Mouse (Mus musculus) midbrain, embryonic 16.5 days (tissue): ENCODE results near the gene Gstz1. TPM values are rescaled to one million over a fixed set of nuclear protein-coding genes. Genes with fewer than 3 reads are reported as not detected.

Experiments
- ATAC-seq: fragments of 200-750 bp; cut with Nextera tagmentation; 2 replicates; pipeline ENCODE4 v1.8.0; 2017; ENCODE audit warnings: moderate TSS enrichment
- H3K27ac ChIP-seq: fragments of 300-500 bp; sonication (generic); 2 replicates; pipeline ENCODE4 v1.5.1; 2014; ENCODE audit warnings: mild to moderate bottlenecking, low read length, mixed read lengths
- H3K27me3 ChIP-seq: fragments of 300-500 bp; sonication (generic); 2 replicates; pipeline ENCODE4 v1.6.1; 2014; ENCODE audit warnings: low read depth, low read length, mixed read lengths; ENCODE audit not compliant: control insufficient read depth, insufficient read depth
- H3K36me3 ChIP-seq: fragments of 300-500 bp; sonication (generic); 2 replicates; pipeline ENCODE4 v1.6.1; 2014; ENCODE audit warnings: mild to moderate bottlenecking, low read length, moderate library complexity, mixed read lengths; ENCODE audit not compliant: control insufficient read depth, insufficient read depth
- H3K4me1 ChIP-seq: fragments of 300-500 bp; sonication (generic); 2 replicates; pipeline ENCODE4 v1.6.1; 2014; ENCODE audit warnings: mild to moderate bottlenecking, low read length, mixed read lengths; ENCODE audit not compliant: control insufficient read depth, insufficient read depth
- H3K4me2 ChIP-seq: fragments of 300-500 bp; sonication (generic); 2 replicates; pipeline ENCODE4 v1.6.1; 2014; ENCODE audit warnings: mild to moderate bottlenecking, low read length, mixed read lengths
- H3K4me3 ChIP-seq: fragments of 300-500 bp; sonication (generic); 2 replicates; pipeline ENCODE4 v1.5.1; 2014; ENCODE audit warnings: low read depth, mild to moderate bottlenecking, low read length, moderate library complexity, mixed read lengths
- H3K9ac ChIP-seq: fragments of 300-500 bp; sonication (generic); 2 replicates; pipeline ENCODE4 v1.6.1; 2014; ENCODE audit warnings: low read depth, low read length, mixed read lengths
- H3K9me3 ChIP-seq: fragments of 300-500 bp; sonication (generic); replicated peaks from 2 replicates; pipeline ENCODE4 v1.6.1; 2014; ENCODE audit warnings: mild to moderate bottlenecking, low read length, mixed read lengths; ENCODE audit not compliant: control insufficient read depth, poor library complexity, severe bottlenecking
- WGBS: fragments of 180-500 bp; shearing (Covaris S2); extraction: QIAGEN DNeasy Blood & Tissue Kit; methylation state at CpG from one replicate; pipeline ENCODE4 v1.1.7; 2014; 5-methylcytosine and 5-hydroxymethylcytosine counted together
- polyA plus RNA-seq: library from polyadenylated mRNA; unstranded; fragments of >200 nt; fragmentation: Nextera tagmentation; extraction: Ambion mirVana; gene quantifications from 2 replicates; pipeline ENCODE4 v1.2.1, GENCODE M21; 2015

The Gstz1 gene
- polyA plus RNA-seq: 25.1 and 31.5 TPM in 2 replicates

GRCm38 (mm10) chr12:87146966-87147365, at the start of gene Gstz1:
Gene Gstz1, plus strand, starts transcription at chr12:87147165.
- whole genome bisulfite sequencing: 0% methylated on average over 27 of the region's 27 CpGs
- Histone ChIP-seq H3K9ac (peak within 1 kb of the TSS; percentile 88), H3K36me3 (no peaks in the 10 kb centered on the region), H3K9me3 (0 out of 2 replicates have a peak, but pooled peaks cover 2% of the 10 kb centered on the region), H3K4me2 (peak within 1 kb of the TSS; percentile 70), H3K27ac (peak within 1 kb of the TSS; percentile 99), H3K27me3 (no peaks in the 10 kb centered on the region), H3K4me1 (peaks cover 17% of the 10 kb centered on the region), H3K4me3 (peak within 1 kb of the TSS; percentile 94)
- peak; percentile 92 for ATAC-seq

GRCm38 (mm10) chr12:87100331-87100730, 46.6 kb upstream of the Gstz1 start:
- peaks cover 6% of the 10 kb centered on the region for H3K4me1 ChIP-seq
- no peaks in the 10 kb centered on the region for H3K36me3 ChIP-seq
- ATAC-seq: no peak
- no peak overlapping the region for H3K4me3 ChIP-seq
- H3K9me3 ChIP-seq: no peaks in the 10 kb centered on the region
- no peak overlapping the region for H3K4me2 ChIP-seq
- H3K27me3 ChIP-seq: peaks cover 9% of the 10 kb centered on the region; the same call in 1 of the 2 replicates
- no peak overlapping the region for H3K27ac ChIP-seq
- no peak overlapping the region for H3K9ac ChIP-seq
- 80% methylated on average over 4 of the region's 4 CpGs for WGBS

- 3% methylated on average over 32 of the region's 32 CpGs for WGBS
- ATAC-seq: peak; percentile 66; the same call in 1 of the 2 replicates
Measured at GRCm38 (mm10) chr12:87102165-87102631, 44.8 kb upstream of the Gstz1 start, which contains the start of gene Ngb. Gene Ngb, minus strand, starts transcription at chr12:87102539.

GRCm38 (mm10) chr12:87103471-87103870, 43.5 kb upstream of the Gstz1 start:
- Histone ChIP-seq H3K4me1 (peaks cover 6% of the 10 kb centered on the region), H3K9ac (no peak overlapping the region), H3K36me3 (no peaks in the 10 kb centered on the region), H3K4me2 (no peak overlapping the region), H3K27me3 (peaks cover 9% of the 10 kb centered on the region; the same call in 1 of the 2 replicates), H3K9me3 (no peaks in the 10 kb centered on the region), H3K27ac (no peak overlapping the region), H3K4me3 (no peak overlapping the region)
- no peak for ATAC-seq
- 93% methylated on average over 4 of the region's 4 CpGs for WGBS

More at GRCm38 (mm10) chr12:87102165-87102631, 44.8 kb upstream of the Gstz1 start, which contains the start of gene Ngb:
- Histone ChIP-seq H3K4me1 (peaks cover 6% of the 10 kb centered on the region), H3K9me3 (no peaks in the 10 kb centered on the region), H3K9ac (peak within 1 kb of the TSS; percentile 62), H3K4me3 (peak within 1 kb of the TSS; percentile 33), H3K4me2 (peak within 1 kb of the TSS; percentile 85), H3K27ac (no peak within 1 kb of the TSS), H3K36me3 (no peaks in the 10 kb centered on the region), H3K27me3 (peaks cover 9% of the 10 kb centered on the region; the same call in 1 of the 2 replicates)

- WGBS: 92% methylated on average over 4 of the region's 4 CpGs
- no peak overlapping the region for H3K4me2 ChIP-seq
- H3K36me3 ChIP-seq: peaks cover 2% of the 10 kb centered on the region; the same call in 1 of the 2 replicates
- H3K27ac ChIP-seq: no peak overlapping the region
- no peaks in the 10 kb centered on the region for H3K9me3 ChIP-seq
- H3K4me3 ChIP-seq: no peak overlapping the region
- peaks cover 6% of the 10 kb centered on the region for H3K4me1 ChIP-seq
- no peak overlapping the region for H3K9ac ChIP-seq
- H3K27me3 ChIP-seq: peaks cover 9% of the 10 kb centered on the region; the same call in 1 of the 2 replicates
- no peak for ATAC-seq
Measured at GRCm38 (mm10) chr12:87104796-87105195, 42.2 kb upstream of the Gstz1 start.

- WGBS: 27% methylated on average over 3 of the region's 3 CpGs
- Histone ChIP-seq H3K9me3 (no peaks in the 10 kb centered on the region), H3K9ac (no peak overlapping the region), H3K36me3 (peaks cover 10% of the 10 kb centered on the region), H3K4me3 (no peak overlapping the region), H3K27me3 (no peaks in the 10 kb centered on the region), H3K27ac (no peak overlapping the region), H3K4me2 (no peak overlapping the region), H3K4me1 (no peaks in the 10 kb centered on the region)
- ATAC-seq: peak; percentile 76
Measured at GRCm38 (mm10) chr12:87107357-87107977, 39.5 kb upstream of the Gstz1 start.

GRCm38 (mm10) chr12:87121918-87122589, 24.9 kb upstream of the Gstz1 start:
- WGBS: 95% methylated on average over 4 of the region's 4 CpGs
- H3K4me3 ChIP-seq: no peak overlapping the region
- no peak for ATAC-seq
- H3K27me3 ChIP-seq: no peaks in the 10 kb centered on the region
- peaks cover 15% of the 10 kb centered on the region; the same call in 1 of the 2 replicates for H3K36me3 ChIP-seq
- H3K4me1 ChIP-seq: no peaks in the 10 kb centered on the region
- H3K4me2 ChIP-seq: no peak overlapping the region
- no peak overlapping the region for H3K27ac ChIP-seq
- no peak overlapping the region for H3K9ac ChIP-seq
- H3K9me3 ChIP-seq: no peaks in the 10 kb centered on the region

GRCm38 (mm10) chr12:87127256-87127655, 19.7 kb upstream of the Gstz1 start:
- Histone ChIP-seq H3K4me2 (no peak overlapping the region), H3K4me3 (no peak overlapping the region), H3K27me3 (no peaks in the 10 kb centered on the region), H3K9ac (no peak overlapping the region), H3K9me3 (no peaks in the 10 kb centered on the region), H3K27ac (no peak overlapping the region), H3K36me3 (peaks cover 13% of the 10 kb centered on the region; the same call in 1 of the 2 replicates), H3K4me1 (no peaks in the 10 kb centered on the region)
- 46% methylated on average over 4 of the region's 4 CpGs for WGBS
- no peak for ATAC-seq

GRCm38 (mm10) chr12:87130224-87130623, 16.7 kb upstream of the Gstz1 start:
- Histone ChIP-seq H3K9me3 (no peaks in the 10 kb centered on the region), H3K4me3 (no peak overlapping the region), H3K4me1 (no peaks in the 10 kb centered on the region), H3K36me3 (peaks cover 11% of the 10 kb centered on the region; the same call in 1 of the 2 replicates), H3K9ac (no peak overlapping the region), H3K27me3 (no peaks in the 10 kb centered on the region), H3K27ac (no peak overlapping the region), H3K4me2 (no peak overlapping the region)
- WGBS: 93% methylated on average over 4 of the region's 4 CpGs
- ATAC-seq: no peak
